In genomic region chr6:100110981-100111660, GRCm38 (mm10) we compare ENCODE assay signal across 14 mouse cellular contexts.
DNase-seq lines count a peak whose midpoint lies in the region; TF ChIP-seq lines count a peak whose summit lies in the region.
"Had no signal": no experiment of that assay in that cellular context is flagged by ENCODE, and none has a peak within 500 bp of the region (broad histone marks: within the 10 kb centered on the region; RNA-seq: fewer than 3 reads in every experiment).

No protein-coding gene starts in this region.

- DNase-seq in gastrocnemius, adult 18-20 months (ENCODE audit: low spot score): peak; percentile 32
- DNase-seq in gastrocnemius, postnatal 36 days: no peak
- DNase-seq in left cerebral cortex, postnatal 4 days: peak; percentile 63
- DNase-seq in left cerebral cortex, adult 2 months (ENCODE audit: extremely low spot score in 1 of 2, low spot score in 2 of 2): no peak
- peak; percentile 67 to 75 for DNase-seq in cerebellum, postnatal 25 days
- DNase-seq in kidney, postnatal 4 days: peak; percentile 34 to 56
- no peak for DNase-seq in limb, embryonic 10.5 days (ENCODE audit: low spot score)
- DNase-seq in layer of hippocampus, postnatal 10 days (ENCODE audit: low spot score in 2 of 2): no peak
- DNase-seq: layer of hippocampus, adult 9-11 months had no signal

- H3K36me3 ChIP-seq in limb, embryonic 10.5 days: no peaks in the 10 kb centered on the region
- H3K36me3 ChIP-seq: G1E; hindbrain, embryonic 15.5 days; midbrain, embryonic 10.5 days; neural tube, embryonic 13.5 days had no signal

- no peak for TF ChIP-seq CTCF in left cerebral cortex, adult 2 months (IDR thresholded peaks at IDR 0.05)

- peaks cover 47% of the 10 kb centered on the region for H3K27me3 ChIP-seq in limb, embryonic 10.5 days (ENCODE audit: low read depth, poor library complexity, severe bottlenecking)

- H3K9me3 ChIP-seq in limb, embryonic 10.5 days (replicated peaks): no peaks in the 10 kb centered on the region
- H3K9me3 ChIP-seq: hindbrain, embryonic 15.5 days; midbrain, embryonic 10.5 days; neural tube, embryonic 13.5 days had no signal

- H3K27ac ChIP-seq in left cerebral cortex, adult 2 months: no peak overlapping the region
- no peak overlapping the region for H3K27ac ChIP-seq in limb, embryonic 10.5 days
- H3K27ac ChIP-seq: hindbrain, embryonic 15.5 days; midbrain, embryonic 10.5 days; neural tube, embryonic 13.5 days had no signal

- peaks cover 27% of the 10 kb centered on the region for H3K4me1 ChIP-seq in limb, embryonic 10.5 days

- WGBS in limb, embryonic 10.5 days: 70% methylated on average over 2 of the region's 2 CpGs

- no peak overlapping the region for H3K4me3 ChIP-seq in left cerebral cortex, adult 2 months
- no peak overlapping the region for H3K4me3 ChIP-seq in limb, embryonic 10.5 days
- H3K4me3 ChIP-seq: erythroblast, embryonic 14.5 days; hindbrain, embryonic 15.5 days; midbrain, embryonic 10.5 days; neural tube, embryonic 13.5 days had no signal

- intact Hi-C loops in gastrocnemius, postnatal 36 days (cut with DNase I): no loop called here
- intact Hi-C loops in left cerebral cortex, postnatal 4 days (cut with DNase I): no loop called here
- intact Hi-C loops in left cerebral cortex, adult 2 months (cut with DNase I): no loop called here

Comparison
In these comparisons a context has a peak if more than half of its experiments do, and no peak if none do; other contexts are left out.
1. DNase-seq: peak in gastrocnemius, adult 18-20 months (single experiment), left cerebral cortex, postnatal 4 days (single experiment), cerebellum, postnatal 25 days (2 of 2) and kidney, postnatal 4 days (2 of 2); none in gastrocnemius, postnatal 36 days (0 of 2), left cerebral cortex, adult 2 months (0 of 2), limb, embryonic 10.5 days (single experiment) and layer of hippocampus, postnatal 10 days (0 of 2).